Mouse (Mus musculus): ENCODE measurements around the gene Olfr5. TPM values are rescaled to one million over a fixed set of nuclear protein-coding genes. Genes with fewer than 3 reads are reported as not detected.
A peak's percentile ranks its signal among the peaks of the same experiment; 100 is the strongest.
"Not testable (repeated sequence)": the region's sequence is repeated elsewhere in the genome, so short reads cannot be mapped to it uniquely, and the experiment has no call there.

Olfr5 gene
- polyA plus RNA-seq (2014; fragmentation: Nextera tagmentation; extraction: Ambion mirVana): not detected in 2 replicates

DNA sequence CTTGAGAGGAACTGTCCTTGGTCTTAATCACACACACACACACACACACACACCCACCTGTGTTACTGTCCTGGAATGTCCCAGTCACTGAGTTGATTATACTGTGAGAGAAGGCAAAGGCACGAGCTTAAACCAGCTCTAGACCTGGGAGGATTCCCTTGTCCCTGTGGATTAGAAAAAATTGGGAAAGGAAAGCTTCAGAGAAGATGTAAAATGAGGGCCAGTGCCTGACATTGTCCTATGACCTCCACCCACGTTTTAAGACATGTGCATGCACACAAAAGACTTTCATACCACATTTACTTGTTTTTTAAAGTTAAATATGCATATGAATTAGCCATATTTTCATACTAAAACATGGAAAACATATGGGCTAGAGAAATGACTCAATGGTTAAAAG lies at the start of gene Olfr5:
Olfr5 (minus strand) TSS at position 101 of the 400 bp plus-strand sequence.
- Histone ChIP-seq H3K9ac (ENCODE audit: low read length) (no peak within 1 kb of the TSS), H3K36me3 (ENCODE audit: control insufficient read depth, insufficient read depth, low read length) (no peaks in the 10 kb centered on the region), H3K4me2 (ENCODE audit: low read depth) (no peak within 1 kb of the TSS), H3K4me1 (ENCODE audit: control insufficient read depth, insufficient read depth, low read length) (no peaks in the 10 kb centered on the region), H3K4me3 (ENCODE audit: low read depth, low read length) (no peak within 1 kb of the TSS), H3K27me3 (ENCODE audit: control insufficient read depth, insufficient read depth, low read length) (no peaks in the 10 kb centered on the region), H3K27ac (ENCODE audit: low read depth, low read length) (no peak within 1 kb of the TSS), H3K9me3 (ENCODE audit: control insufficient read depth, low read length) (no peaks in the 10 kb centered on the region; the same call in 1 of the 2 replicates)
- no peak for DNase-seq (ENCODE audit: low spot score)
- WGBS: 49% methylated on average over 2 of the region's 2 CpGs
- ATAC-seq (ENCODE audit: insufficient read depth, low FRiP score, low TSS enrichment): no peak

DNA sequence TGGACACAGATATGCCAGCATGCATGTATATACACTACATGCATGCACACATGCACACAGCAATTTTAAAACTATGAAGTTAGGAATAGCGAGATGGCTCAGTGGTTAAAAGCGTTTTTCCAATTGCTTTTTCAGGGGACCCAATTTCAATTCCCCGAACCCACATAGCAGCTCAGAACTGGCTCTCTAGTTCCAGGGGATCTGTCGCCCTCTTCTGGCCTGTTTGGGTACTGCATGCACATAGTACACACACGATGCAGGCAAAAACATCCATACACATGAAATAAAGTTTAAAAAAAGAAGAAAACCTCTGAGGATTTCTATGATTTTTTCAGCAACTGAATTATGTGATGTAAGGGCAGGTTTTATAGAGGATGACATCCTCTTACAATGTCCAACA lies 39.4 kb upstream of the Olfr5 start:
- Histone ChIP-seq H3K27me3 (ENCODE audit: control insufficient read depth, insufficient read depth, low read length) (no peaks in the 10 kb centered on the region), H3K27ac (ENCODE audit: low read depth, low read length) (no peak overlapping the region), H3K36me3 (ENCODE audit: control insufficient read depth, insufficient read depth, low read length) (no peaks in the 10 kb centered on the region), H3K4me3 (ENCODE audit: low read depth, low read length) (no peak overlapping the region), H3K4me2 (ENCODE audit: low read depth) (no peak overlapping the region), H3K9ac (ENCODE audit: low read length) (no peak overlapping the region), H3K4me1 (ENCODE audit: control insufficient read depth, insufficient read depth, low read length) (no peaks in the 10 kb centered on the region), H3K9me3 (ENCODE audit: control insufficient read depth, low read length) (peaks cover 13% of the 10 kb centered on the region; the same call in 1 of the 2 replicates)
- 67% methylated on average over 5 of the region's 5 CpGs for WGBS
- DNase-seq (ENCODE audit: low spot score): peak; percentile 16
- no peak for ATAC-seq (ENCODE audit: insufficient read depth, low FRiP score, low TSS enrichment)

DNA sequence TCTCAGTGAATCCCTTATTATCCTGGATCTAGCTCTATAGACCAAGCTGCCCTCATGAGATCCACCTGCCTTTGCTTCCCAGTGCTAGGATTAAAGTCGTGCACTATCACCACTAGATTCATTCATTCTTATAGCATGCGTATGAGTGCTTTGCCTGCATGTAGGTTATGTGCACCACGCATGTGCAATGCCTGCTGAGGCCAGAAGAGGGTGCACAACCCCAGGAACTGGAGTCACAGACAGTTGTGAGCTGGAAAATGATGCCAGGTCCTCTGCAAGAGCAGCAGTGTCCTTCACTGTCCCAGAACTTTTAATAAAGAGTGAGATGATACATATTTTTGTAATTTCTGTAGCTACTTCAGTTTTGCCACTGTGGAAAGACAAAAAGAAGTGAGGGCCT lies 38.3 kb upstream of the Olfr5 start:
- ATAC-seq (ENCODE audit: insufficient read depth, low FRiP score, low TSS enrichment): no peak
- no peak overlapping the region for H3K4me3 ChIP-seq (ENCODE audit: low read depth, low read length)
- H3K9me3 ChIP-seq (ENCODE audit: control insufficient read depth, low read length): peaks cover 13% of the 10 kb centered on the region; the same call in 1 of the 2 replicates
- no peak overlapping the region for H3K4me2 ChIP-seq (ENCODE audit: low read depth)
- H3K27ac ChIP-seq (ENCODE audit: low read depth, low read length): no peak overlapping the region
- no peak overlapping the region for H3K9ac ChIP-seq (ENCODE audit: low read length)
- WGBS: 68% methylated on average over 3 of the region's 3 CpGs
- no peaks in the 10 kb centered on the region for H3K36me3 ChIP-seq (ENCODE audit: control insufficient read depth, insufficient read depth, low read length)
- H3K27me3 ChIP-seq (ENCODE audit: control insufficient read depth, insufficient read depth, low read length): no peaks in the 10 kb centered on the region
- DNase-seq (ENCODE audit: low spot score): no peak
- no peaks in the 10 kb centered on the region for H3K4me1 ChIP-seq (ENCODE audit: control insufficient read depth, insufficient read depth, low read length)

DNA sequence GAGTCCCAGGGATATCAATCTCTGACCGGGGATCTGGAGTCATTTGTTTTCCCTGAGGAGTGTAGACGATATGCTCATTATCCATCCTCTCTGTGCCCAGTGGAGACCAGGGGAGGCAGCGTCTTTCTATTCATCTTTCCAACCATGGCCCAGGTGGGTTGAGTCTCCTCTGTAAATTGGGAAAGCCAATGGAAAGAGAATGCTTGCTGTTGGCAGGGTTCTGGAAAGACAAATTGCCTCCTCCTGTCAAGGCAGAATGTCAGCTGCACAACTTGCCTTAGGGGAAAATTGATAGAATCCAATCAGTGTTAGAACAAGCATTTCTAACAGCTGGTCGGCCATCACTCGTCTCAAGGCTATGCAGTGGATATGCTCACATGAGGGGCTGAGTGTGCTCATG lies 36.1 kb upstream of the Olfr5 start, which contains the start of gene Olfr1349:
Olfr1349 (minus strand) TSS at position 101 of the 400 bp plus-strand sequence.
- no peak within 1 kb of the TSS for H3K4me3 ChIP-seq (ENCODE audit: low read depth, low read length)
- 87% methylated on average over 5 of the region's 5 CpGs for WGBS
- H3K9ac ChIP-seq (ENCODE audit: low read length): no peak within 1 kb of the TSS
- no peak for DNase-seq (ENCODE audit: low spot score)
- no peaks in the 10 kb centered on the region for H3K27me3 ChIP-seq (ENCODE audit: control insufficient read depth, insufficient read depth, low read length)
- H3K27ac ChIP-seq (ENCODE audit: low read depth, low read length): no peak within 1 kb of the TSS
- H3K4me1 ChIP-seq (ENCODE audit: control insufficient read depth, insufficient read depth, low read length): no peaks in the 10 kb centered on the region
- H3K9me3 ChIP-seq (ENCODE audit: control insufficient read depth, low read length): peaks cover 11% of the 10 kb centered on the region; the same call in 1 of the 2 replicates
- ATAC-seq (ENCODE audit: insufficient read depth, low FRiP score, low TSS enrichment): no peak
- H3K36me3 ChIP-seq (ENCODE audit: control insufficient read depth, insufficient read depth, low read length): no peaks in the 10 kb centered on the region
- no peak within 1 kb of the TSS for H3K4me2 ChIP-seq (ENCODE audit: low read depth)

DNA sequence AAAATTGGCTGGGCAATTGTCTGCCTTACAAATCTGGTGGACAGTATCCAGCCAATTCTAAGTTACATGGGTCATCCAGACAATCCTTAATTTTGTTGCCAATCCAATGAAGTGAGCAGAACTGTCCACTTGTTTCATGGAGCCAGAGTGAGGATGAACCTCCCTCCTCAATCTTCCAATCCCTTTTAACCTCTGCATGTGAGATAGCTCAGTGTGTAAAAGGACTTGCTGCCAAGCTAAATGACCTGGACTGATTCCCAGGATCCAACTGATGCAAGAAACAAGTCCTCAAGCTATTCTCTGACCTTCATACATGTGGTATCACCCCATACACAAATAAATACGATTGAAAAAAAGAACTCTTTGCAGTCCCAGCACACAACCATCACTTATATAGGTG lies 34.9 kb upstream of the Olfr5 start:
- Histone ChIP-seq H3K9me3 (ENCODE audit: control insufficient read depth, low read length) (peaks cover 7% of the 10 kb centered on the region; the same call in 1 of the 2 replicates), H3K4me2 (ENCODE audit: low read depth) (no peak overlapping the region), H3K4me1 (ENCODE audit: control insufficient read depth, insufficient read depth, low read length) (no peaks in the 10 kb centered on the region), H3K4me3 (ENCODE audit: low read depth, low read length) (no peak overlapping the region), H3K27me3 (ENCODE audit: control insufficient read depth, insufficient read depth, low read length) (no peaks in the 10 kb centered on the region), H3K36me3 (ENCODE audit: control insufficient read depth, insufficient read depth, low read length) (no peaks in the 10 kb centered on the region), H3K27ac (ENCODE audit: low read depth, low read length) (no peak overlapping the region), H3K9ac (ENCODE audit: low read length) (no peak overlapping the region)
- WGBS: 51% methylated on average over 1 of the region's 1 CpGs
- DNase-seq (ENCODE audit: low spot score) (no peak), ATAC-seq (ENCODE audit: insufficient read depth, low FRiP score, low TSS enrichment) (no peak)

DNA sequence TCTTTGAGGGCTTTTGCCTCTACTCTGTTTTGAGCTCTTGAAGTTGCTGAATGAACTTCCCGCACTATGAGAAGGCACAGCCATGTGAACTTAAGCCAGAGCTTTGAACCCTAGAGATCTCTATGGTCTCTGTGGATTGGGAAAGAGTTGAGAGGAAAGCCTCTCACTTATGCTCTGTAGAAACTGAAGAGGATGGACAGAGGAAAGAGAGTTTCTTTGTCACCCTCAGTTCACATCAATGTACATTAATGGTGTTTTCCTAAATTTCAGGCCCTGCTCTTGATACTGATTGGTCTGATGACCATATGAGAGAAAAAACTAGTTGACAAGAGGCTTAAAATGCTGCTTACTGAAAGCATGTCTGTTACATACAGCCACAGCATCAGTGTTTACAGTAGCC lies 21.9 kb upstream of the Olfr5 start, which contains the start of gene Olfr1348:
Olfr1348 (minus strand) TSS at position 101 of the 400 bp plus-strand sequence.
- no peaks in the 10 kb centered on the region for H3K36me3 ChIP-seq (ENCODE audit: control insufficient read depth, insufficient read depth, low read length)
- WGBS: 96% methylated on average over 1 of the region's 1 CpGs
- no peak within 1 kb of the TSS for H3K4me2 ChIP-seq (ENCODE audit: low read depth)
- no peaks in the 10 kb centered on the region for H3K9me3 ChIP-seq (ENCODE audit: control insufficient read depth, low read length)
- ATAC-seq (ENCODE audit: insufficient read depth, low FRiP score, low TSS enrichment): no peak
- no peak within 1 kb of the TSS for H3K27ac ChIP-seq (ENCODE audit: low read depth, low read length)
- no peak for DNase-seq (ENCODE audit: low spot score)
- no peaks in the 10 kb centered on the region for H3K27me3 ChIP-seq (ENCODE audit: control insufficient read depth, insufficient read depth, low read length)
- H3K9ac ChIP-seq (ENCODE audit: low read length): no peak within 1 kb of the TSS
- no peaks in the 10 kb centered on the region for H3K4me1 ChIP-seq (ENCODE audit: control insufficient read depth, insufficient read depth, low read length)
- H3K4me3 ChIP-seq (ENCODE audit: low read depth, low read length): no peak within 1 kb of the TSS

GRCm38 (mm10) chr7:6499655-6500054 lies 12.9 kb upstream of the Olfr5 start, which contains the start of gene Olfr1347:
Gene Olfr1347 (minus strand): TSS chr7:6499755.
- ATAC-seq (ENCODE audit: insufficient read depth, low FRiP score, low TSS enrichment): no peak
- peaks cover 5% of the 10 kb centered on the region; the same call in 1 of the 2 replicates for H3K9me3 ChIP-seq (ENCODE audit: control insufficient read depth, low read length)
- WGBS: 73% methylated on average over 1 of the region's 1 CpGs

DNA sequence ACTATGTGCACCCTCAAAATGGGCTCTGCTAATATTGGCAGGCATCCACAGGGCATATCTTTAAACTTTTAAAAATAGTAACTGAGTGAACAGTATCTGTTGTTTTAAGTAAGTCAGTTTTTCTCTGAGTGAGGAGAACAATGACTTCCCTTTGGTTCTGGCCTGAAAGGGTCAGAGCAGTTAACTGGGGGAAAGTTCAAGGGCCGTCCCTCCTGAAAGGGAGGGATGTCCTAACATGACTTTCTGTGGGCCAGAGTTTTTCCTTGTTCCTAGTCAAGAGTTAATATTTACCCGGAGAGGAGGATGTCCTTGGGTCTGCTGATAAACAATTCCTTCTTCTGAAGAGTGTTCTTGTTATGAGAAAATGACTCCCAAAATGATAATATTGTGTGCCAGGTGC lies 9.1 kb downstream of the Olfr5 start:
- H3K36me3 ChIP-seq (ENCODE audit: control insufficient read depth, insufficient read depth, low read length); H3K27ac ChIP-seq (ENCODE audit: low read depth, low read length); H3K27me3 ChIP-seq (ENCODE audit: control insufficient read depth, insufficient read depth, low read length); H3K4me3 ChIP-seq (ENCODE audit: low read depth, low read length); H3K4me1 ChIP-seq (ENCODE audit: control insufficient read depth, insufficient read depth, low read length); H3K9ac ChIP-seq (ENCODE audit: low read length); H3K9me3 ChIP-seq (ENCODE audit: control insufficient read depth, low read length); H3K4me2 ChIP-seq (ENCODE audit: low read depth); DNase-seq (ENCODE audit: low spot score); ATAC-seq (ENCODE audit: insufficient read depth, low FRiP score, low TSS enrichment): not testable (repeated sequence)
- 83% methylated on average over 2 of the region's 2 CpGs for WGBS

More at GRCm38 (mm10) chr7:6499655-6500054, 12.9 kb upstream of the Olfr5 start, which contains the start of gene Olfr1347:
- H3K4me3 ChIP-seq (ENCODE audit: low read depth, low read length): no peak within 1 kb of the TSS
- no peaks in the 10 kb centered on the region for H3K36me3 ChIP-seq (ENCODE audit: control insufficient read depth, insufficient read depth, low read length)
- H3K9ac ChIP-seq (ENCODE audit: low read length): no peak within 1 kb of the TSS
- H3K27me3 ChIP-seq (ENCODE audit: control insufficient read depth, insufficient read depth, low read length): no peaks in the 10 kb centered on the region
- no peak within 1 kb of the TSS for H3K4me2 ChIP-seq (ENCODE audit: low read depth)
- no peak for DNase-seq (ENCODE audit: low spot score)
- H3K27ac ChIP-seq (ENCODE audit: low read depth, low read length): no peak within 1 kb of the TSS
- no peaks in the 10 kb centered on the region for H3K4me1 ChIP-seq (ENCODE audit: control insufficient read depth, insufficient read depth, low read length)

DNA sequence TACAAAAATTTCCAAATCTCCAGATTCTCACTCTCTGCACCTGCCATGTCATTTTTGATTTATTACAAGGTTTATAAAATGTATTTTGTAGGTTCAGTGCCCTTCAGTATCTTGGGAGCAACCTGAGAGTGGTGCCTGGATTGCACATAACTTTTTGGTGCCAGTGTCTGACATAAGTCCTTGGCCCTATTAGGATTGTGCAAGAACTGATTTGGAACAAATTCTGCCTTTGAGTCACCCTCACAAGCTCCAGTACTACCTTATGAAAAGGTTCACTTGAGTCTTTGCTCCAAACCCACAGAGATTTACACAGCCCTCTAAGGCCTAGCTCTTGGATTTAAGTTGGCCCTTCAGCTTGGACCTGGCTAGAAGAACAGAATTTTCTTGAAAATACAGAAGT lies 19.8 kb downstream of the Olfr5 start, which contains the start of gene Olfr1346:
Olfr1346 (plus strand) TSS at position 151 of the 400 bp plus-strand sequence.
- Histone ChIP-seq H3K27ac (ENCODE audit: low read depth, low read length) (no peak within 1 kb of the TSS), H3K4me2 (ENCODE audit: low read depth) (no peak within 1 kb of the TSS), H3K4me1 (ENCODE audit: control insufficient read depth, insufficient read depth, low read length) (no peaks in the 10 kb centered on the region), H3K36me3 (ENCODE audit: control insufficient read depth, insufficient read depth, low read length) (no peaks in the 10 kb centered on the region), H3K9me3 (ENCODE audit: control insufficient read depth, low read length) (no peaks in the 10 kb centered on the region), H3K4me3 (ENCODE audit: low read depth, low read length) (no peak within 1 kb of the TSS), H3K27me3 (ENCODE audit: control insufficient read depth, insufficient read depth, low read length) (no peaks in the 10 kb centered on the region), H3K9ac (ENCODE audit: low read length) (no peak within 1 kb of the TSS)
- no peak for ATAC-seq (ENCODE audit: insufficient read depth, low FRiP score, low TSS enrichment)
- no peak for DNase-seq (ENCODE audit: low spot score)
